Mouse (Mus musculus): ENCODE data around the gene Ssc5d. TPM values are rescaled to one million over a fixed set of nuclear protein-coding genes. Genes with fewer than 3 reads are reported as not detected.

Gene Ssc5d
- total RNA-seq, 4 experiments from 2014 or later = 1.9 to 4.6 (median 2.5) TPM

DNA sequence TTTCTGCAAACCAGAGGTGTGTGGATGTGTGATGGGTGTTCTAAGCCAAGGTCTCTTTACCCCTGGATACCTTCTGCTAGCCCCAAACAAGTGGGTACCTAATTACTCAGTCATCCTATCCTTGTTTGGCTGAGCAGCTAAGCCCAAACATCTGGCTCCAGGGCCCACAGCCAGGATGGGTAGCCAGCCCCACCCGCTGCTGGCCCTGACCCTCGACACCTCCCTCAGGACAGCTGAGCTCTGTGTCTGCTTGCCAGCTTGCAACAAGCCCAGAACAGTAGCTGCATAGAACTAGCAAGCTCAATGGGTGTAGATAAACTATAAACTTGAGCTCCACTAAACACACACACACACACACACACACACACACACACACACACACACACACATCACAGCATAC, 22.3 kb downstream of the Ssc5d start:
- peak; percentile 75 to 85 for DNase-seq (ENCODE audit: low spot score in 2 of 2)

DNA sequence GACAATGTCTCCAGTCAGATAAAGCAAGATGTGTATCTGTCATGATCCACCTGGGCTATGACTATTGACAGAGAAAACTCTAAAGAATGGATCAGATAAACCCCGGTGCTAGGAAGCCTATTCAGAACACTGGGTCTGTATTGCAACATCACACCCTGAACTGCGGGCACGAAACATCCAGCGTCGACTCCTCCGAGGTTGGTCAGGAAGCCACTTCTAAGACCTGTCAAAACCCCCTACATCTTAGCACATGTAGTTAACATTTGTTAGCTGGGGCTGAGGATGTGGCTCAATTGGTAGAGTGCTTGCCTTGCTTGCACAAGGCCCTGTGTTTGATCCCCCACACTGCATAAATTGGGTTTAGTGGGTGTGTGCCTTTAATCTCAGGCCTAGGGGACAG, 22.8 kb downstream of the Ssc5d start:
- no peak for DNase-seq (ENCODE audit: low spot score in 2 of 2)

DNA sequence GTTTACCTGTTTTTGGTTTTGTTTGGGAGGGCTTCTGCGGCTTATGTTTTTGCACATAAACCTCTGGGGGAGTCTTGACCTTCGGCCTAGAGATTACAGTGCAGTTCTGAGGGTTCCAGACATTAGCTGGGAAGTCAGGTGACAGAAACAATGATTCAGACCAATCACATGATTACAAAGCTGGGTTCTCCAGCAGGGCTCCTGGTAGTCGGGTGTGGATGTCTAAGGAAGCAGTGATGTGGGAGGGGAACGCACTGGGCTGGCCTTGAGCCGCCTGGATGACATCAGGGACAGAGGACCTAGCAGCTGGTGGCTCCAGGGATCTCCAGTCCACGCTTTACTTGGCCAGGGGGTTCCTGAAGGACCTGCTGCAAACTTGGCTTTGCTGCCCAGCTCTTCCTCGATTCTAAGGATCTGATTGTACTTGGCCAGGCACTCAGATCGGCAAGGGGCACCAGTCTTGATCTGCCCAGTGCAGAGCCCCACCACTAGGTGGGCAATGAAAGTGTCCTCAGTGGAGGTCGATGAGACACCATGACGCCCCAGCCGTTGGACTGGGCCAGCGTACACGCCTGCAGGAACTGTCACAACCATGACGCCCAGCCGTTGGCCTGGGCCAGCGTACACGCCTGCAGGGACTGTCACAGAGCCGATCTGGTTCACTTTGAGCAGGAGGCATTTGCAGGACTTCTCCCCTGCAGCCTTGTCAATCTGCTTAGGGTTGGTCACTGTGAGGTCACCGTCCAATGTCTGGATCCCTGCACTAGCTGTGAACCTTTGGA, 25.2 kb downstream of the Ssc5d start:
- DNase-seq (ENCODE audit: low spot score in 2 of 2) = no peak

DNA sequence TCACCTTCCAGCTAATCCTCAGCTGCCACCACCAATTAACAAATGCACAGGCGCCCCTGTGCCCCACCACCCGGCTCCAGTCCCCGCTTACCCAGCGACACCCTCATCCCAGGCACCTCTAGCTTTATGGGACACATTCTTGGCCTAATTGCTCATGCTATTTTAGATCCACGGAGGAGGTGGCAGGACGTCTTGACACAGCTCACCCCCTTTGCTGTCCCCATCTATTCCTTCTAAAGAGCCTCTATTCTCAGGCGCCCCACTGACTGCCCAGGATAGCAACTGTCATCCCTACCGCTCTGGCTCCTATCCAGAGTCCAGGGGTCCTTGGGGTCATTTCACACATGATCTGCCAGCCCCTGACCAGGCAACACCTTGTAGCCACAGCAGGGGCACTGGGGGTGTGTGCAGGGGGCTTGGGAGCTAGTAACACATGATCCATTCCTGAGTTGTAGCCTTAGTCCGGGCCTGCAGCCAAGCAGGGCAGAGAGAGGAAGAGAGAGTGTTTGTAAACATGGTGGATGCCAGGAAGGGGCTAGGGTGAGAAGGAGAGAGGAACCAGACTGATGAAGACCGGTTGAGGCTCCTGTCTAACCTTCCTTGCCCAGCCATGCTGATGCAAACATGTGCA, 28.3 kb downstream of the Ssc5d start:
- peak in 1 of 2 experiments; percentile 33 for DNase-seq (ENCODE audit: low spot score in 2 of 2)

DNA sequence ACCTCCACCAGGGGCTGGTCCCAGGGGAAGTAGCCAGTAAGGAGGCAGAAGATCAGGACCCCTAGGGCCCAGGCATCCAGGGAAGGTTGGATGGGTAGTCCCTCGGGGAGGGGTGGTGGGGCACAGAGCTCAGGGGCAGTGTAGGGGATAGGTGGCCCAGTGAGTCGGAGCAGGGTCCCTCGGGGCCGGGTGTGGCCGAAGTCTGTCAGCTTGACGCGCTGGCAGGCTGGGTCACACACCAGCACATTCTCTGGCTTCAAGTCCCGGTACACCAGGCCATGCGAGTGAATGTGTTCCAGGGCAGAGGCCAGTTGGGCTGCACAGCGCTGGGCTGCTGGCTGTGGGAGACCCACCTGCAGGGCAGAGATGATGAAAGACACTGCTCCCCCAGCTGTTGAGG, 31.8 kb downstream of the Ssc5d start:
- DNase-seq (ENCODE audit: low spot score in 2 of 2) = no peak

DNA sequence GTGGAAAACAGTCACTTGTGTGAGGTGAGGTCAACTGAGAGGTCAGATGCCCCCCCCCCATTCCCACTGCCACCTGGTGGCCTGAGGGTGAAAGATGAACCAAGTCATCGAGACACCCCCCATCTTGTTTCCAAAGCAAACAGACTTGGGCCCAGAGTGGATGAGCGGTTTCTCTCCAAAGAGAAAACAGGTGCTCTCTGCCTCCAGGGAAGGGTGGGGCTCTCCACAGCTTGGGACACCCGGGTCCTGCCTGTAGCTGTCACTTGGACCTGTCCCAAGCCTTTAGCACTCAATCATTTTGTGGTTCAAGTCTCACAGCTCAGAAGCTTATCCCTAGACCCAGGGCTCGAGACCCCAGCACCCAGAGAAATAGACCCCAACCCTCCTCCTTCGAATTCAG, 37.9 kb downstream of the Ssc5d start:
- DNase-seq (ENCODE audit: low spot score in 2 of 2) = no peak

DNA sequence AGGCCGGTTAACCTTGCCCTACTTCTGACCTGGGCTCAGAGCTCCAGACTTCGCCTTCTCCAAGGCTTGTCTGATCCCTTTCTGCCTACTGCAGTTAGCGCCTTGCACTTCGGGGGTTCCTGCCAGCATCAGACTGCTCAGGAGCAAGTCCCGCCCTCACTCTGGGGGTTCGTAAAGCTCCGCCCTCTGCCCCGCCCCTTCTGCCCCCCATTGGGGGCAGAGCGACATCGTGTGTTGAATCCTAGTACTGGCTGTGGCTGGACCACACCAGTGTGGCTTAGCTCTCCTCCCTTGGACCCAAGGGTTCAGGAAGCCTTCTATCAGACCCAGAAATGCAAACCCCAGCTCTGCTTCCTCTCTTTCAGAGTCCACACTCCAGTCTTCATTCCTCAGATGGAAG, 38.7 kb downstream of the Ssc5d start, which contains the start of gene Sbk2:
Gene Sbk2, minus strand, starts transcription at position 135 of the 400 bp plus-strand sequence.
- DNase-seq (ENCODE audit: low spot score in 2 of 2) = peak; percentile 84 to 85

DNA sequence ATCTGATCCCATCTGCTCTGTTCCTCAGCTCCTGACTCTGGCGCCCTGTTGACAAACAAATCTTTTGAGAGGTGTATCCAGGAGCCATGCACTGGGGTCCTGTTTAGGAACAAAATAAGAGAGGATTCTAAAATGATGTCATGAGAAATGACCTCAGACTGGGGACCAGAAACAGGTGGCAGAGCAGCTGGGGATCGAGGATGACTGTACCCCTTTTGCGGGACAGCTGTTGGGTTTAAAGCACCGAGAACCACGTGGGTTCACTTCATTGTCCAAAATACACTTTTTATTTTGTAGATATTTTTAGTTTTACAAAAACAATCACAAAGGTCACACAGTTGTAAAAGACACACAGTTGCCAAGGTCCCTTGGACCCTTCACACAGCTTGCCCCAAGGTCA, 39.4 kb downstream of the Ssc5d start:
- DNase-seq (ENCODE audit: low spot score in 2 of 2) = no peak

DNA sequence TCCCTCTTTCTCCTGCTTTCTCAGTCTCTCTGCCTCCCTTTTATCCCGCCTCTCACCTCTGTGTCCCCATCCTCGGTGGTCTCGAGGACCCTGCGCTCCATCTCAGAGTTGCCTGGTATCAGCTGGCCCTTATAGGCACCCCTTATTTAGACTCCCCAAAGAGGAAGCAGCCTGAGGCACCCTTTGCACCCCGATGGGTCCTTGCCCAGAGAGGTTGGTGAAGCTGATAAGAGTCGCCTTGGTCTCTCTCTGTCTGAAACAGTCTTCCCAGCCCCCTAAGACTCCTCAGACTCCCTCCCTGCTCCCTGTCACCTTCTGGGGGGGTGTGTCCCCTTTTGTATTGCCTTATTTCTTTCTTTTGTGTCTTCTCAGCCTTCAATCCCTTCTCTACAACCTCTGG, 45.5 kb downstream of the Ssc5d start, which contains the start of gene Sbk3:
Gene Sbk3, minus strand, starts transcription at position 101 of the 400 bp plus-strand sequence.
- no peak for DNase-seq (ENCODE audit: low spot score in 2 of 2)

DNA sequence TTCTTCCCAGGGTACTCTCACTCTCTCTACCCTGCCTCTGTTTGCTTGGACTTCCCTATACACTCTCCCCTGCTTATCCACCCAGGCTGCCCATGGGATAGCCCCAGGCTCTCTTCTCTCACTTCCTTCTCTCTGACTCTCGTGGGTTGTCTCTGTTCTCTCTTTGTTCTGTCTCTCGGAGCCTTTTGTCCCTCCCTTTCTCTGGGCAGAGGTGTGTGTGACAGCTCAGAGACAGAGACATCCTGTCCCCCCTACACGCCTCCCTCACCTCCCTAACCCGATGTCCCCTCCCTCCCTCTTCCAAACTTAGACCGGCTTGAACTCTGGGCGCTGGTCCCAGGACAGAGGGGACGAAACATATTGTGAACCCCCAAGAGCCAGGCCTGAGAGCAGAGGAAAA, 46.1 kb downstream of the Ssc5d start:
- no peak for DNase-seq (ENCODE audit: low spot score in 2 of 2)

DNA sequence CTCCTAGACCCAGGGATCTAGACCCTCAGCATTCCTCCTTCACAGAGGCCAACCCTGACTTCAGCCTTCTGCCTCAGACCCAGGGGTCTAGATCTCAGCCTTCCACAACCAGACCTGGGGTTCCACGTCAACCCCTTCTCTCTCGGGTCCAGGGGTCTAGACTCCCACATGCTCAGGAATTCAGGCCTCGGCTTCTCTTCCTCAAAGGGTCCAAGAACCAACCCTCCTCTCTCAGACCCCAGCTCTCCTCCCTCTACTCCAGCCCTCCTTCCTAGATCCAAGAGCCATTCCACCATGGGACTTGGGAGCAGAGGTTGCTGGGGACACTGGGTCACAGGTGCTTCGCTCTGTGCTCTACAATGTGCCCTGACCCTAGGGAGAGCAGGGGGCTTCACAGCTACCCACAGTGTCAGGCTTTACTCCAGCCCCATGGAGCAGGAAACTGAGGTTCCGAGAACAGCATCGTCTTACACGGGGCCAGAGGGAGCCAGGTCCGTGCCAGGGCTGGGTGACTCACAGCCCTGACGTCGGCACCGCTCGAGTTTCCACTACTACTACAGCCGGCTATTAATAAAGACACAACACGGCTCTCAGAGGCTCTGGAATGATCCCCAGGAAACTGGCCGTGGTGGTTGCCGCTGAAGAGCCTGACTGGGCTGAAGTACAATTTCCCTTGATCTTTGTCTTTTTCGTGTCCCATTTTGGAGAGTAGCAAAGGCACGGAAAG, 46.9 kb downstream of the Ssc5d start:
- DNase-seq (ENCODE audit: low spot score in 2 of 2) = peak; percentile 80 to 85

DNA sequence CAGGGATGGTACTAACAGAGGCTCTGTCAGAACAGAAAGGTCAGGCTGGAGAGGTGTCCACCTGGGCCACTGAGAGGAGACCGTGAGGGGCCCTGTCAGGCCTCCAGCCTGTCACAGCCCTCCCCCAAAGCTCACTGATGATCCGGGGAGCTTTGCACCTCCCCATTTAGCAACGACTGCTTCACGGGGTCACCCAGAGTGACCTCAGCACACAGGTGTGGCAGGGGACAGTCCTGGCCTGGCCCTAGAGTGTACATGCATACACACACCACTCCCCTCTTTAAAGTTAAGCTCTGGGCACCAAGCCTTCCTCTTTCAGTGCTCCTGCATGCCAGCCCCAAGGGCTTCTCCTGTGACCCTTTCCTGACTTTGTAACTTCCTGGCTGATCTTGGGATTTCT, 49.9 kb downstream of the Ssc5d start:
- DNase-seq (ENCODE audit: low spot score in 2 of 2) = no peak

DNA sequence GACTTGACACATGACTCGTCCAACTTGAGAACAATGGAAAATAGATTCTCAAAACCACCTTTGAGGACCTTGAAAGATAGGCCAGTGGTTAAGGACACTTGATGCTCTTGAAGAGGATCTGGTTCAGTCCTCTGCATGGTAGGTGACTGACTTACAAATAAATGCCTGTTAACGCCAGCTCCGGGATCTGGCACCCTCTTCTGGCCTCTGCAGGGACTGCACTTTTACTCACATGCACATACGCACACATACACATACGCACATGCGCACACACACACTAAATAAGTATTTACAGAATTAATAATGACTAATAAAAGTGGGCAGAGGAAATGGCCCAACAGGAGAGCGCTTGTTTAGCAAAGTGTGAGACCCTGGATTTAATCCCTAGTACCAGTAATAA, 51.2 kb downstream of the Ssc5d start:
- DNase-seq (ENCODE audit: low spot score in 2 of 2) = no peak

DNA sequence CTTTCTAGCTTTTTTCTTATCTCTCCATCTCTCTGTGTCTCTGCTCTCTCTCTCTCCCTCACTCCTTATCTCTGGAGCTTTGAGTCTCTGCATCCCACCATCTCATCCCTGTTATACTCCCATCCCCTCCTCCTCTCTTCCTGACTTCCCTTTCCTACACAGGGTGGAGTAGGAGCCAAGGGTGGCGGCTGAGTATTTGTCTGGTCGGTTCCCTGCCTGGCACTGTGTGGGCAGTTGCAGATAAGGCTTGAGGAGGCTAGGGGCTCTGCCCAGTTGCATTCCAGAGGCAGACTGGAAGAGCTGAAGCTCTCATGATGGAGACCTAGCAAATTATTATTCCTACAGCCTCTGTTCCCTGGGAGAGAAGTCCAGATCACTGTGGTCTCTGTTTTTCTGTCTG, 62.7 kb downstream of the Ssc5d start:
- DNase-seq (ENCODE audit: low spot score in 2 of 2) = no peak

DNA sequence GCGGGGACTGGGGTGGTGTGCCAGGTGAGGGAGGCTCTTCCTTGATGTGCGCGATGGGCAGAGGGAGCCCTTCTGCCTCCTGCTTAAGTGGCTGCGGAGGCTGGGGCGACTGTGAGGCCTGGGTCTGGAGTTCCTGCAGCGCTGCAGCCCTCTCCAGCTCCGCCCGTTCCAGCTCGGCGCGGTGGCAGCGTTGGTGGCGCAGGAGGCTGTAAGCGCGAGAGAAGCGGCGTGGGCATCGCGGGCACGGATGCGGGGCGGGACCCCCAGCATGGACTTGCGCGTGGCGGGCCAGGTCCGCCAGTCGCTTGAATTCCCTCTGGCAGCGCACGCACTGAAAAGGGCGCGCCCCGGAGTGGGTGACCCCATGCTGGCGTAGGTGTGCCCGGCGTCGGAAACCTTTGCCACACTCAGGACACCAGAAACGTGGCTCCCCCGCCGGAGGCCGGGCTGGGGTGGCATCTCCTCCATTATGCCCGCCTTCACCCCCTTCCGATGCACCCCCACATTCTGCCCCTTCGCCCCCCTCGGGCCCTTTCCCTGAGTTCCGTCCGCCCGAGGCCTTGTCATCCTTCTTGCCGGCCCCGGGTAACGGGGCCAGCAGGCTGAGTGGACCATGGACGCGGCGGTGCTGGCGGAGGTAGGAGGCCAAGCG, 67.9 kb downstream of the Ssc5d start:
- DNase-seq (ENCODE audit: low spot score in 2 of 2) = no peak

DNA sequence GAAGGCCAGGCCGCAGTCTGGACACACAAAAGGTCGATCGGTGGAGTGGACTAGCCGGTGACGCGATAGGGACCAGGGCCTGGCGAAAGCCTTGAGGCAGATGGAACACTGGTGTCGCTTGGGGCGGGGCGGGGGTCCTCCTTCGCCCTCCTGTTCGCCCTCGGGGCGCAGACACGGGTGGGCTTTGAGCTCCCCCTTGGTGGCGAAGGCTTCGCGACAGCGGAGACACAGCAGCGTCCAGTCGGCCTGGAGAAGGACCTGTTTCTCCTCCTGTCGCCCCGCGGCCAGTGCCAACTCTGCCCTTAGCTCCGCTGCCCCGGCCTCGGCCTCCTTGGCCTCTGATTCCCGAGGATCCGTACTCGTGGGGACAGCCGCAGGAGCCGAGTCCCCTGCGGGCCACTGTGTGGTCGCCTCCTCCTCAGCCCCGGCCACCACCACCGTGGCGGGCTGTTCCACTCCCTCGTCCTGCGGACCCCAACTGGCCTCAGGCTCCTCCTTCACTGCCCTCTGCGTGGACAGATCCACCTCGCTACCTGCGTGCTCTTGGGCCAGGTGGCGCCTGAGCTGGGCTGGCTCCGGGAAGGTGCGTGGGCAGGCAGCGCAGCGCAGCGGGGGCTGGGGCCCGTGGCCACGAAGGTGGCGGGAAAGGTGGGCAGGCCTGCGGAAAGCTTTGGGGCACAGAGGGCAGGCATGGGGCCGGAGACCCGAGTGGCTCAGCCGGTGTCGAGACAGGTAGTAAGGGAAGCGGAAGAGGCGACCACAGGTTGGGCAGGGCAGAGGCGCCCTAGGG, 68.6 kb downstream of the Ssc5d start:
- DNase-seq (ENCODE audit: low spot score in 2 of 2) = no peak

Other genes starting within 250 kb of the Ssc5d start
- 10 to 100 TPM; 23.4 to 28.8 (median 24.4) TPM for gene Hspbp1, start 240.7 kb upstream of the Ssc5d start, total RNA-seq (2022)
- gene Brsk1, start 235.2 kb upstream of the Ssc5d start, total RNA-seq (2022) = under 1 TPM; 0.13 to 0.49 (median 0.39) TPM
- gene Tmem150b, start 200.5 kb upstream of the Ssc5d start, total RNA-seq (2022) = not detected
- gene Kmt5c, start 185.7 kb upstream of the Ssc5d start, total RNA-seq (2022) = 1 to 10 TPM; 3.5 to 5.2 (median 4.8) TPM
- not detected for gene Cox6b2, start 172.7 kb upstream of the Ssc5d start, total RNA-seq (2022)
- not detected for gene Fam71e2, start 154.5 kb upstream of the Ssc5d start, total RNA-seq (2022)
- not detected for gene Il11, start 142.9 kb upstream of the Ssc5d start, total RNA-seq (2022)
- not detected for gene Tmem190, start 142.8 kb upstream of the Ssc5d start, total RNA-seq (2022)
- 10 to 100 TPM in 1 of 4 experiments, 1 to 10 TPM in 3; 6.0 to 12.3 (median 7.4) TPM for gene Tmem238, start 136.1 kb upstream of the Ssc5d start, total RNA-seq (2022)
- gene Rpl28, start 132.9 kb upstream of the Ssc5d start, total RNA-seq (2022) = 100 to 1,000 TPM; 347 to 558 (median 433) TPM
- 100 to 1,000 TPM in 1 of 4 experiments, 10 to 100 TPM in 3; 92.3 to 102 (median 95.8) TPM for gene Ube2s, start 113.2 kb upstream of the Ssc5d start, total RNA-seq (2022)
- gene Shisa7, start 81.1 kb upstream of the Ssc5d start, total RNA-seq (2022) = not detected
- gene Isoc2b, start 55.5 kb upstream of the Ssc5d start, total RNA-seq (2022) = 1 to 10 TPM; 3.5 to 5.0 (median 3.8) TPM
- 10 to 100 TPM; 23.6 to 32.4 (median 28.2) TPM for gene Isoc2a, start 48.6 kb upstream of the Ssc5d start, total RNA-seq (2022)
- gene Gm36210, start 19.3 kb upstream of the Ssc5d start, total RNA-seq (2022) = under 1 TPM in 3 of 4 experiments, not detected in 1; 0.29 to 0.81 (median 0.48) TPM
- 10 to 100 TPM in 2 of 4 experiments, 1 to 10 TPM in 2; 8.3 to 10.7 (median 9.7) TPM for gene Zfp628, start 10.6 kb upstream of the Ssc5d start, total RNA-seq (2022)
- gene Nat14, start 3.8 kb upstream of the Ssc5d start, total RNA-seq (2022) = 1 to 10 TPM; 4.2 to 5.2 (median 4.6) TPM
- gene Sbk2, start 38.6 kb downstream of the Ssc5d start, total RNA-seq (2022) = 10 to 100 TPM; 55.4 to 88.7 (median 62.8) TPM
- gene Sbk3, start 45.4 kb downstream of the Ssc5d start, total RNA-seq (2022) = 1 to 10 TPM in 3 of 4 experiments, under 1 TPM in 1; 0.58 to 1.6 (median 1.1) TPM
- gene Zfp579, start 70.4 kb downstream of the Ssc5d start, total RNA-seq (2022) = 1 to 10 TPM; 7.1 to 9.8 (median 8.7) TPM
- gene Zfp524, start 88.6 kb downstream of the Ssc5d start, total RNA-seq (2022) = 10 to 100 TPM in 2 of 4 experiments, 1 to 10 TPM in 2; 8.3 to 11.7 (median 10.2) TPM
- gene Fiz1, start 88.9 kb downstream of the Ssc5d start, total RNA-seq (2022) = 10 to 100 TPM; 22.4 to 25.7 (median 24.6) TPM
- not detected for gene Gm44973, start 89.7 kb downstream of the Ssc5d start, total RNA-seq (2022)
- 10 to 100 TPM; 12.4 to 16.3 (median 13.7) TPM for gene Zfp865, start 94.6 kb downstream of the Ssc5d start, total RNA-seq (2022)
- gene Ccdc106, start 94.8 kb downstream of the Ssc5d start, total RNA-seq (2022) = not detected
- not detected for gene 4632433K11Rik, start 108.3 kb downstream of the Ssc5d start, total RNA-seq (2022)
- 1 to 10 TPM; 2.3 to 3.0 (median 2.7) TPM for gene Zfp784, start 112.7 kb downstream of the Ssc5d start, total RNA-seq (2022)
- 1 to 10 TPM; 1.5 to 3.7 (median 3.1) TPM for gene Zfp580, start 125.8 kb downstream of the Ssc5d start, total RNA-seq (2022)
- 10 to 100 TPM; 38.2 to 52.9 (median 47.0) TPM for gene U2af2, start 136.4 kb downstream of the Ssc5d start, total RNA-seq (2022)
- 100 to 1,000 TPM; 164 to 200 (median 181) TPM for gene Epn1, start 154.4 kb downstream of the Ssc5d start, total RNA-seq (2022)
- gene Rfpl4, start 191.2 kb downstream of the Ssc5d start, total RNA-seq (2022) = not detected
- gene Rasl2-9, start 200.2 kb downstream of the Ssc5d start, total RNA-seq (2022) = 1 to 10 TPM; 2.1 to 2.9 (median 2.5) TPM
- gene Vmn1r55, start 223.9 kb downstream of the Ssc5d start, total RNA-seq (2022) = not detected